In the genomic region with DNA sequence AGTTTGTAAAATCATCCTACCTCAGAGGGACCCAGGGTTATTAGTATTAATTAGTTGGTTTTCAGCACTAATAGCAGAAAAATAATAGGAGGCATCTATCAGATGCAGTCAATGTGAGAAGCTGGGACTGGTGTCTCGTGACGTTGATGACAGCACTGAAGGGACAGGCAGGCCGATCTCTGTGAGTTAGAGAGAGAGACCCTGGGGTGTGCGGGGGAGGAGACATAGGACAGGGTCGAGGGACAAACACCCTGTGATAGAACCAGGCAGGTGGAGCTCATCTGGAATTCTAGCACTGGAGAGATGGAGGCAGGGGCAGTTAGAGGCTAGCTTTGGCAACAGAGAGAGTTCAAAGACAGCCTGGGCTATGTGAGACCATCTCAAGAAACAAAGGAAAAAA, we compare ENCODE assay signal across 28 mouse cellular contexts. TPM values are rescaled to one million over a fixed set of nuclear protein-coding genes. Genes with fewer than 3 reads are reported as not detected.
DNase-seq lines count a peak whose midpoint lies in the region; ATAC-seq lines count a peak whose summit lies in the region.
"Had no signal": no experiment of that assay in that cellular context is flagged by ENCODE, and none has a peak within 500 bp of the region (broad histone marks: within the 10 kb centered on the region; RNA-seq: fewer than 3 reads in every experiment).

No protein-coding gene starts in this region.

- H3K27me3 ChIP-seq in forebrain, embryonic 10.5 days (ENCODE audit: poor library complexity, severe bottlenecking), result no peaks in the 10 kb centered on the region
- H3K27me3 ChIP-seq in forebrain, embryonic 13.5 days, result no peaks in the 10 kb centered on the region
- 0 out of 2 replicates have a peak, but pooled peaks cover 4% of the 10 kb centered on the region for H3K27me3 ChIP-seq in heart, embryonic 10.5 days (ENCODE audit: insufficient read depth, poor library complexity, severe bottlenecking)
- no peaks in the 10 kb centered on the region for H3K27me3 ChIP-seq in embryonic facial prominence, embryonic 10.5 days (replicated peaks; ENCODE audit: low read depth, poor library complexity, severe bottlenecking)
- no peaks in the 10 kb centered on the region for H3K27me3 ChIP-seq in limb, embryonic 11.5 days (ENCODE audit: control insufficient read depth, insufficient read depth, low read length)
- H3K27me3 ChIP-seq: CH12.LX; embryonic facial prominence, embryonic 12.5 days; forebrain, embryonic 12.5 days; forebrain, embryonic 15.5 days had no signal

- no peaks in the 10 kb centered on the region for H3K9me3 ChIP-seq in forebrain, embryonic 10.5 days
- H3K9me3 ChIP-seq in forebrain, embryonic 13.5 days (replicated peaks), result no peaks in the 10 kb centered on the region
- H3K9me3 ChIP-seq in heart, embryonic 10.5 days, result no peaks in the 10 kb centered on the region
- H3K9me3 ChIP-seq in embryonic facial prominence, embryonic 10.5 days, result no peaks in the 10 kb centered on the region
- H3K9me3 ChIP-seq in limb, embryonic 11.5 days (ENCODE audit: control insufficient read depth, low read length), result no peaks in the 10 kb centered on the region
- H3K9me3 ChIP-seq: embryonic facial prominence, embryonic 12.5 days; forebrain, embryonic 12.5 days; forebrain, embryonic 15.5 days; G1E had no signal

- WGBS in forebrain, embryonic 10.5 days, result 82% methylated on average over 5 of the region's 5 CpGs
- 75% methylated on average over 5 of the region's 5 CpGs for WGBS in forebrain, embryonic 13.5 days
- 47% methylated on average over 5 of the region's 5 CpGs for WGBS in heart, embryonic 10.5 days
- 68% methylated on average over 5 of the region's 5 CpGs for WGBS in embryonic facial prominence, embryonic 10.5 days
- WGBS in limb, embryonic 11.5 days, result 69% methylated on average over 5 of the region's 5 CpGs

- H3K27ac ChIP-seq in forebrain, embryonic 10.5 days, result no peak overlapping the region
- no peak overlapping the region for H3K27ac ChIP-seq in forebrain, embryonic 13.5 days
- H3K27ac ChIP-seq in heart, embryonic 10.5 days, result no peak overlapping the region
- no peak overlapping the region for H3K27ac ChIP-seq in embryonic facial prominence, embryonic 10.5 days (replicated peaks)
- no peak overlapping the region for H3K27ac ChIP-seq in limb, embryonic 11.5 days (replicated peaks; ENCODE audit: low read depth, low read length)
- H3K27ac ChIP-seq: embryonic facial prominence, embryonic 12.5 days; forebrain, embryonic 12.5 days; forebrain, embryonic 15.5 days had no signal

- intact Hi-C loops in heart, postnatal 25 days (cut with DNase I), result no loop called here

- H3K4me2 ChIP-seq in forebrain, embryonic 13.5 days, result no peak overlapping the region
- H3K4me2 ChIP-seq in limb, embryonic 11.5 days (ENCODE audit: low read depth, severe bottlenecking), result no peak overlapping the region
- H3K4me2 ChIP-seq: embryonic facial prominence, embryonic 12.5 days; forebrain, embryonic 12.5 days; forebrain, embryonic 15.5 days had no signal

- H3K36me3 ChIP-seq in forebrain, embryonic 10.5 days (replicated peaks), result no peaks in the 10 kb centered on the region
- H3K36me3 ChIP-seq in forebrain, embryonic 13.5 days (ENCODE audit: poor library complexity, severe bottlenecking), result no peaks in the 10 kb centered on the region
- no peaks in the 10 kb centered on the region for H3K36me3 ChIP-seq in heart, embryonic 10.5 days
- no peaks in the 10 kb centered on the region for H3K36me3 ChIP-seq in embryonic facial prominence, embryonic 10.5 days (replicated peaks)
- no peaks in the 10 kb centered on the region for H3K36me3 ChIP-seq in limb, embryonic 11.5 days (ENCODE audit: control insufficient read depth, insufficient read depth, low read length)
- H3K36me3 ChIP-seq: embryonic facial prominence, embryonic 12.5 days; forebrain, embryonic 12.5 days; forebrain, embryonic 15.5 days; G1E had no signal

- H3K9ac ChIP-seq in forebrain, embryonic 13.5 days, result no peak overlapping the region
- H3K9ac ChIP-seq in limb, embryonic 11.5 days (ENCODE audit: low read length), result no peak overlapping the region
- H3K9ac ChIP-seq: embryonic facial prominence, embryonic 12.5 days; forebrain, embryonic 12.5 days; forebrain, embryonic 15.5 days; forebrain, postnatal 0 days had no signal

- no peak overlapping the region for H3K4me3 ChIP-seq in forebrain, embryonic 10.5 days
- no peak overlapping the region for H3K4me3 ChIP-seq in forebrain, embryonic 13.5 days
- no peak overlapping the region for H3K4me3 ChIP-seq in heart, embryonic 10.5 days
- H3K4me3 ChIP-seq in embryonic facial prominence, embryonic 10.5 days, result no peak overlapping the region
- H3K4me3 ChIP-seq in limb, embryonic 11.5 days (ENCODE audit: low read depth, low read length), result no peak overlapping the region
- H3K4me3 ChIP-seq: embryonic facial prominence, embryonic 12.5 days; forebrain, embryonic 12.5 days; forebrain, embryonic 15.5 days had no signal

- DNase-seq in forebrain, embryonic 10.5 days (ENCODE audit: extremely low spot score, low spot score), result peak; percentile 6
- DNase-seq in heart, embryonic 10.5 days (ENCODE audit: low spot score), result peak; percentile 66
- DNase-seq in heart, postnatal 25 days (ENCODE audit: low spot score), result no peak
- DNase-seq in embryonic facial prominence, embryonic 10.5 days (ENCODE audit: low spot score), result peak; percentile 3
- DNase-seq in limb, embryonic 11.5 days (ENCODE audit: low spot score), result peak; percentile 18
- no peak for DNase-seq in Muller cell, postnatal 12 days (ENCODE audit: inconsistent ontology term)
- DNase-seq: adrenal gland, adult 2 months; adrenal gland, postnatal 10 days; adrenal gland, postnatal 25 days; B cell, adult 2 months; cerebellum, adult 11 months; cerebellum, adult 18-20 months; cerebellum, adult 8-10 months; cerebellum, adult 9-11 months; cerebellum, postnatal 14 days; cerebellum, postnatal 36 days; embryo, embryonic 11 days; forebrain, postnatal 0 days had no signal

- no peak for ATAC-seq in forebrain, embryonic 13.5 days
- no peak for ATAC-seq in limb, embryonic 11.5 days (ENCODE audit: insufficient number of reproducible peaks, low FRiP score, low TSS enrichment, low read depth)
- ATAC-seq: CD4-positive, CD25-positive, alpha-beta regulatory T cell, adult 4 months; forebrain, embryonic 15.5 days; forebrain, postnatal 0 days had no signal

- H3K4me1 ChIP-seq in forebrain, embryonic 10.5 days, result no peaks in the 10 kb centered on the region
- H3K4me1 ChIP-seq in forebrain, embryonic 13.5 days, result no peaks in the 10 kb centered on the region
- H3K4me1 ChIP-seq in heart, embryonic 10.5 days, result peaks cover 30% of the 10 kb centered on the region
- no peaks in the 10 kb centered on the region; the same call in 1 of the 2 replicates for H3K4me1 ChIP-seq in embryonic facial prominence, embryonic 10.5 days
- no peaks in the 10 kb centered on the region for H3K4me1 ChIP-seq in limb, embryonic 11.5 days (ENCODE audit: control insufficient read depth, insufficient read depth, low read length)
- H3K4me1 ChIP-seq: embryonic facial prominence, embryonic 12.5 days; forebrain, embryonic 12.5 days; forebrain, embryonic 15.5 days had no signal

RNA-seq across cellular contexts. Expression of gene Tmem212, which starts 53.3 kb away (rescaled TPM):
- not detected in 2 replicates for polyA plus RNA-seq in forebrain, embryonic 10.5 days (2016; fragmentation: Nextera tagmentation; extraction: Ambion mirVana)
- polyA plus RNA-seq in forebrain, embryonic 13.5 days (2015; fragmentation: Nextera tagmentation; extraction: Ambion mirVana), result not detected in 2 replicates
- not detected in 2 replicates for polyA plus RNA-seq in heart, embryonic 10.5 days (2016; fragmentation: Nextera tagmentation; extraction: Ambion mirVana)
- not detected for total RNA-seq in heart, postnatal 25 days (2021)
- polyA plus RNA-seq in embryonic facial prominence, embryonic 10.5 days (2016; fragmentation: Nextera tagmentation; extraction: Ambion mirVana), result not detected in 2 replicates
- polyA plus RNA-seq in limb, embryonic 11.5 days (2014; fragmentation: Nextera tagmentation; extraction: Ambion mirVana), result not detected in 2 replicates
- total RNA-seq: adrenal gland, adult 2 months; adrenal gland, postnatal 10 days; adrenal gland, postnatal 25 days; adrenal gland, postnatal 4 days; CH12.LX; common myeloid progenitor, adult 5-6 weeks; G1E had no signal
- polyA plus RNA-seq: adrenal gland, adult 2 months; brain, embryonic 14.5 days; CD4-positive, CD25-positive, alpha-beta regulatory T cell, adult 4 months; embryonic facial prominence, embryonic 12.5 days; forebrain, embryonic 12.5 days; forebrain, embryonic 15.5 days; G1E had no signal

Comparison
In these comparisons a context has a peak if more than half of its experiments do, and no peak if none do; other contexts are left out.
1. DNase-seq: peak in forebrain, embryonic 10.5 days (single experiment), heart, embryonic 10.5 days (single experiment), embryonic facial prominence, embryonic 10.5 days (single experiment) and limb, embryonic 11.5 days (single experiment); none in heart, postnatal 25 days (single experiment) and Muller cell, postnatal 12 days (single experiment).